Mouse (Mus musculus): Measurements from ENCODE around the gene Ppm1g. TPM values are rescaled to one million over a fixed set of nuclear protein-coding genes. Genes with fewer than 3 reads are reported as not detected.

Ppm1g gene
- polyA plus RNA-seq, 1 experiment, result not detected

GRCm38 (mm10) chr5:31252795-31253545 is 32.5 kb upstream of the Ppm1g start:
- no peak for TF ChIP-seq CTCF (IDR thresholded peaks at IDR 0.05; ENCODE audit: insufficient read depth, low read depth, low read length)
- TF ChIP-seq POLR2A (IDR thresholded peaks at IDR 0.05; ENCODE audit: insufficient read depth, low read depth, low read length), result no peak
- no peak overlapping the region for H3K4me3 ChIP-seq (ENCODE audit: insufficient read depth, low read depth, low read length)

GRCm38 (mm10) chr5:31252151-31252550 is 31.7 kb upstream of the Ppm1g start:
- Histone ChIP-seq H3K4me1 (ENCODE audit: control insufficient read depth, insufficient read depth, low read length) (peaks cover 6% of the 10 kb centered on the region; the same call in 1 of the 2 replicates), H3K4me3 (ENCODE audit: insufficient read depth, low read depth, low read length) (no peak overlapping the region), H3K27ac (ENCODE audit: insufficient read depth, low read depth, low read length) (no peak overlapping the region)
- TF ChIP-seq POLR2A (IDR thresholded peaks at IDR 0.05; ENCODE audit: insufficient read depth, low read depth, low read length) (no peak), CTCF (IDR thresholded peaks at IDR 0.05; ENCODE audit: insufficient read depth, low read depth, low read length) (no peak)
- WGBS, result 71% methylated on average over 10 of the region's 10 CpGs

More at GRCm38 (mm10) chr5:31252795-31253545, 32.5 kb upstream of the Ppm1g start:
- 85% methylated on average over 16 of the region's 16 CpGs for WGBS
- no peak overlapping the region for H3K27ac ChIP-seq (ENCODE audit: insufficient read depth, low read depth, low read length)
- peaks cover 6% of the 10 kb centered on the region; the same call in 1 of the 2 replicates for H3K4me1 ChIP-seq (ENCODE audit: control insufficient read depth, insufficient read depth, low read length)

GRCm38 (mm10) chr5:31251541-31252101 is 31.1 kb upstream of the Ppm1g start, which contains the start of gene Krtcap3:
Krtcap3 (plus strand) TSS chr5:31251691.
- 28% methylated on average over 47 of the region's 47 CpGs for WGBS
- Histone ChIP-seq H3K4me1 (ENCODE audit: control insufficient read depth, insufficient read depth, low read length) (peaks cover 6% of the 10 kb centered on the region; the same call in 1 of the 2 replicates), H3K4me3 (ENCODE audit: insufficient read depth, low read depth, low read length) (no peak within 1 kb of the TSS), H3K27ac (ENCODE audit: insufficient read depth, low read depth, low read length) (no peak within 1 kb of the TSS)
- TF ChIP-seq CTCF (IDR thresholded peaks at IDR 0.05; ENCODE audit: insufficient read depth, low read depth, low read length) (no peak), POLR2A (IDR thresholded peaks at IDR 0.05; ENCODE audit: insufficient read depth, low read depth, low read length) (no peak)

- 51% methylated on average over 4 of the region's 4 CpGs for WGBS
- Histone ChIP-seq H3K4me3 (ENCODE audit: insufficient read depth, low read depth, low read length) (no peak overlapping the region), H3K27ac (ENCODE audit: insufficient read depth, low read depth, low read length) (no peak overlapping the region), H3K4me1 (ENCODE audit: control insufficient read depth, insufficient read depth, low read length) (peaks cover 6% of the 10 kb centered on the region; the same call in 1 of the 2 replicates)
- no peak for TF ChIP-seq POLR2A (IDR thresholded peaks at IDR 0.05; ENCODE audit: insufficient read depth, low read depth, low read length)
- no peak for TF ChIP-seq CTCF (IDR thresholded peaks at IDR 0.05; ENCODE audit: insufficient read depth, low read depth, low read length)
Measured at GRCm38 (mm10) chr5:31250716-31251115, 30.2 kb upstream of the Ppm1g start.

- Histone ChIP-seq H3K27ac (ENCODE audit: insufficient read depth, low read depth, low read length) (no peak overlapping the region), H3K4me1 (ENCODE audit: control insufficient read depth, insufficient read depth, low read length) (no peaks in the 10 kb centered on the region), H3K4me3 (ENCODE audit: insufficient read depth, low read depth, low read length) (no peak overlapping the region)
- WGBS, result 11% methylated on average over 10 of the region's 10 CpGs
- TF ChIP-seq CTCF (IDR thresholded peaks at IDR 0.05; ENCODE audit: insufficient read depth, low read depth, low read length), result no peak
- TF ChIP-seq POLR2A (IDR thresholded peaks at IDR 0.05; ENCODE audit: insufficient read depth, low read depth, low read length), result no peak
Measured at GRCm38 (mm10) chr5:31242191-31242590, 21.7 kb upstream of the Ppm1g start.

- Histone ChIP-seq H3K4me1 (ENCODE audit: control insufficient read depth, insufficient read depth, low read length) (no peaks in the 10 kb centered on the region), H3K27ac (ENCODE audit: insufficient read depth, low read depth, low read length) (no peak overlapping the region), H3K4me3 (ENCODE audit: insufficient read depth, low read depth, low read length) (peak overlapping the region; percentile 71)
- 0% methylated on average over 13 of the region's 13 CpGs for WGBS
- TF ChIP-seq POLR2A (IDR thresholded peaks at IDR 0.05; ENCODE audit: insufficient read depth, low read depth, low read length), result no peak
- TF ChIP-seq CTCF (IDR thresholded peaks at IDR 0.05; ENCODE audit: insufficient read depth, low read depth, low read length), result no peak
Measured at GRCm38 (mm10) chr5:31241522-31242034, 21.1 kb upstream of the Ppm1g start.

- H3K4me1 ChIP-seq (ENCODE audit: control insufficient read depth, insufficient read depth, low read length), result no peaks in the 10 kb centered on the region
- TF ChIP-seq POLR2A (IDR thresholded peaks at IDR 0.05; ENCODE audit: insufficient read depth, low read depth, low read length), result peak; percentile 95
- no peak for TF ChIP-seq CTCF (IDR thresholded peaks at IDR 0.05; ENCODE audit: insufficient read depth, low read depth, low read length)
- peak within 1 kb of the TSS; percentile 71 for H3K4me3 ChIP-seq (ENCODE audit: insufficient read depth, low read depth, low read length)
- peak within 1 kb of the TSS; percentile 83 for H3K27ac ChIP-seq (ENCODE audit: insufficient read depth, low read depth, low read length)
- WGBS, result under 1% methylated on average over 98 of the region's 103 CpGs
Measured at GRCm38 (mm10) chr5:31240637-31241521, 20.4 kb upstream of the Ppm1g start, which contains the start of the genes Nrbp1 and Gm9970. Nrbp1 (plus strand) TSS chr5:31240864. Gm9970 (minus strand) TSS chr5:31241232.

GRCm38 (mm10) chr5:31226641-31227040 is 6.2 kb upstream of the Ppm1g start:
- Histone ChIP-seq H3K4me1 (ENCODE audit: control insufficient read depth, insufficient read depth, low read length) (no peaks in the 10 kb centered on the region), H3K4me3 (ENCODE audit: insufficient read depth, low read depth, low read length) (no peak overlapping the region), H3K27ac (ENCODE audit: insufficient read depth, low read depth, low read length) (no peak overlapping the region)
- 82% methylated on average over 1 of the region's 1 CpGs for WGBS
- TF ChIP-seq CTCF (IDR thresholded peaks at IDR 0.05; ENCODE audit: insufficient read depth, low read depth, low read length), result no peak
- TF ChIP-seq POLR2A (IDR thresholded peaks at IDR 0.05; ENCODE audit: insufficient read depth, low read depth, low read length), result no peak
